Comparison of ENCODE assay signal across 9 mouse cellular contexts in the genomic region with DNA sequence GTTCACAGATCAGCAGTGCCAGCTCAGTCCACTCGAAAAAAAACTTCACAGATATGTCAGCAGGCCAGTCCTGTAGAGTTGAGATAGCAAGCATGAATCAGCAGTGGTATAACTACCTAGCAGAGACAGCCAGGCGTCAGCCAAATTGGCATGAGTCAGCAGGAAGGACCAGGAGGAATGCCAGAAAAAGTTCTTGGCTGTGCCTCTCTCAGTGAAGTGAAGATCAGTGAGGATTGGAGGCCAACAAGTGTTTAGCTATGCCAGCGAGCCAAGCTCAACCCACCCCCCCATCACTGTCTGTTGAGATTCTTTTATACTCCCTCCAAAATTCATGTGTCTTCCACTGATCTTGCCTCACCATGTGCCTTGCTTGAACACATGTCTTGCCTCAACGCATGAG.
DNase-seq lines count a peak whose midpoint lies in the region; ATAC-seq lines count a peak whose summit lies in the region.
"Had no signal": no experiment of that assay in that cellular context is flagged by ENCODE, and none has a peak within 500 bp of the region (broad histone marks: within the 10 kb centered on the region; RNA-seq: fewer than 3 reads in every experiment).

No protein-coding gene starts in this region.

- H3K9ac ChIP-seq in forebrain, embryonic 14.5 days (ENCODE audit: low read length) = no peak overlapping the region
- H3K9ac ChIP-seq in heart, embryonic 12.5 days = no peak overlapping the region
- H3K9ac ChIP-seq: limb, embryonic 12.5 days had no signal

- WGBS in forebrain, embryonic 14.5 days = 80% methylated on average over 4 of the region's 4 CpGs
- WGBS in forebrain, embryonic 10.5 days = 89% methylated on average over 4 of the region's 4 CpGs
- WGBS in heart, embryonic 12.5 days = 49% methylated on average over 4 of the region's 4 CpGs
- WGBS in limb, embryonic 10.5 days = 85% methylated on average over 4 of the region's 4 CpGs

- H3K4me3 ChIP-seq in forebrain, embryonic 14.5 days (ENCODE audit: low read depth, low read length) = no peak overlapping the region
- H3K4me3 ChIP-seq in forebrain, embryonic 10.5 days = no peak overlapping the region
- H3K4me3 ChIP-seq in heart, embryonic 12.5 days = no peak overlapping the region
- no peak overlapping the region for H3K4me3 ChIP-seq in limb, embryonic 10.5 days
- H3K4me3 ChIP-seq: limb, embryonic 12.5 days had no signal

- ATAC-seq in forebrain, embryonic 14.5 days = no peak; the same call in 1 of the 2 replicates
- ATAC-seq in heart, embryonic 12.5 days (ENCODE audit: insufficient number of reproducible peaks, low FRiP score) = peak; percentile 59; the same call in 1 of the 2 replicates

- no peak overlapping the region for H3K27ac ChIP-seq in forebrain, embryonic 14.5 days (ENCODE audit: low read depth, low read length)
- no peak overlapping the region for H3K27ac ChIP-seq in forebrain, embryonic 10.5 days
- H3K27ac ChIP-seq in heart, embryonic 12.5 days (ENCODE audit: poor library complexity, severe bottlenecking) = no peak overlapping the region
- H3K27ac ChIP-seq in limb, embryonic 10.5 days = no peak overlapping the region
- H3K27ac ChIP-seq: limb, embryonic 12.5 days had no signal

- H3K27me3 ChIP-seq in forebrain, embryonic 14.5 days (replicated peaks; ENCODE audit: control insufficient read depth, insufficient read depth, low read length) = no peaks in the 10 kb centered on the region
- H3K27me3 ChIP-seq in forebrain, embryonic 10.5 days (ENCODE audit: poor library complexity, severe bottlenecking) = no peaks in the 10 kb centered on the region
- no peaks in the 10 kb centered on the region for H3K27me3 ChIP-seq in heart, embryonic 12.5 days (replicated peaks)
- H3K27me3 ChIP-seq in limb, embryonic 10.5 days (ENCODE audit: low read depth, poor library complexity, severe bottlenecking) = no peaks in the 10 kb centered on the region
- H3K27me3 ChIP-seq: limb, embryonic 12.5 days had no signal

- no peak overlapping the region for H3K4me2 ChIP-seq in forebrain, embryonic 14.5 days (ENCODE audit: low read length)
- no peak overlapping the region for H3K4me2 ChIP-seq in heart, embryonic 12.5 days
- H3K4me2 ChIP-seq: limb, embryonic 12.5 days had no signal

- DNase-seq in forebrain, embryonic 14.5 days (ENCODE audit: low spot score) = peak; percentile 39
- no peak for DNase-seq in forebrain, embryonic 10.5 days (ENCODE audit: extremely low spot score, low spot score)
- peak; percentile 75 for DNase-seq in adipocyte (ENCODE audit: low spot score)
- DNase-seq in left cerebral cortex, postnatal 4 days = peak; percentile 2
- DNase-seq in spleen, postnatal 14 days (ENCODE audit: low spot score in 2 of 2) = no peak
- no peak for DNase-seq in limb, embryonic 10.5 days (ENCODE audit: low spot score)
- no peak for DNase-seq in gastrocnemius, adult 8-10 months (ENCODE audit: low spot score in 2 of 2)

- no peaks in the 10 kb centered on the region for H3K4me1 ChIP-seq in forebrain, embryonic 14.5 days (ENCODE audit: control insufficient read depth, insufficient read depth, low read length)
- no peaks in the 10 kb centered on the region for H3K4me1 ChIP-seq in forebrain, embryonic 10.5 days
- H3K4me1 ChIP-seq in heart, embryonic 12.5 days (replicated peaks) = 0 out of 2 replicates have a peak, but pooled peaks cover 4% of the 10 kb centered on the region
- no peaks in the 10 kb centered on the region for H3K4me1 ChIP-seq in limb, embryonic 10.5 days
- H3K4me1 ChIP-seq: limb, embryonic 12.5 days had no signal

- intact Hi-C loops in left cerebral cortex, postnatal 4 days (cut with DNase I) = no loop called here

- H3K9me3 ChIP-seq in forebrain, embryonic 14.5 days (replicated peaks; ENCODE audit: control insufficient read depth, low read length) = no peaks in the 10 kb centered on the region
- H3K9me3 ChIP-seq in forebrain, embryonic 10.5 days = no peaks in the 10 kb centered on the region
- no peaks in the 10 kb centered on the region for H3K9me3 ChIP-seq in heart, embryonic 12.5 days (replicated peaks)
- no peaks in the 10 kb centered on the region for H3K9me3 ChIP-seq in limb, embryonic 10.5 days (replicated peaks)
- H3K9me3 ChIP-seq: limb, embryonic 12.5 days had no signal

- no peaks in the 10 kb centered on the region for H3K36me3 ChIP-seq in forebrain, embryonic 14.5 days (ENCODE audit: control insufficient read depth, insufficient read depth, low read length)
- H3K36me3 ChIP-seq in forebrain, embryonic 10.5 days (replicated peaks) = no peaks in the 10 kb centered on the region
- no peaks in the 10 kb centered on the region for H3K36me3 ChIP-seq in heart, embryonic 12.5 days
- no peaks in the 10 kb centered on the region for H3K36me3 ChIP-seq in limb, embryonic 10.5 days
- H3K36me3 ChIP-seq: limb, embryonic 12.5 days had no signal

Comparison
In these comparisons a context has a peak if more than half of its experiments do, and no peak if none do; other contexts are left out.
1. DNase-seq: peak in forebrain, embryonic 14.5 days (single experiment), adipocyte (single experiment) and left cerebral cortex, postnatal 4 days (single experiment); none in forebrain, embryonic 10.5 days (single experiment), spleen, postnatal 14 days (0 of 2), limb, embryonic 10.5 days (single experiment) and gastrocnemius, adult 8-10 months (0 of 2).